10 mouse cellular contexts compared by ENCODE assay signal in the genomic region with DNA sequence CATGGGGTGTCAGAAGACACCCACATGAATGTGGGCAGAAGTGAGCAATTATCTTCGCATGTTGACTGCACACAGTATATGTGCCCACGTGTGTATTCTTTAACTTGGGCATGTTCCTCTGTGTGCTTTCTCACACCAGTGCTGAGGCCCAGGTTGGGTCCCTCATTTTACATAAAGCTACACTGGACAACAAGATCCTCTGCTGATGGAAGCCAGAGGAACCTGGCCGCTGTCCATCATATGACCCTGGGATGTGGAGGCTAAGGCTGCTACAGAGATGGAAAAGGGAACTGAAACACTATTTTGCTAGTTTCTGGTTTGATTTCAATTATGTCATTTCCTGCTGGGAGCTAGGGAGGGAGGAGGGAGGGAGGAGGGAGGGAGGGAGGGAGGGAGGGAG.
DNase-seq lines count a peak whose midpoint lies in the region; ATAC-seq and TF ChIP-seq lines count a peak whose summit lies in the region.
"Had no signal": no experiment of that assay in that cellular context is flagged by ENCODE, and none has a peak within 500 bp of the region (broad histone marks: within the 10 kb centered on the region; RNA-seq: fewer than 3 reads in every experiment).

No protein-coding gene starts in this region.

- no peak overlapping the region for H3K27ac ChIP-seq in lung, postnatal 0 days (ENCODE audit: low read length)
- H3K27ac ChIP-seq in stomach, embryonic 16.5 days (ENCODE audit: low read length): peak overlapping the region; percentile 72

- TF ChIP-seq POLR2A in lung, adult 2 months (IDR thresholded peaks at IDR 0.05; ENCODE audit: borderline replicate concordance, extremely low read depth, low read depth, low read length): no peak

- H3K27me3 ChIP-seq in lung, postnatal 0 days (replicated peaks; ENCODE audit: insufficient read depth, low read length): no peaks in the 10 kb centered on the region
- H3K27me3 ChIP-seq in stomach, embryonic 16.5 days (ENCODE audit: control insufficient read depth, insufficient read depth, low read length): no peaks in the 10 kb centered on the region
- H3K27me3 ChIP-seq: liver, embryonic 15.5 days had no signal

- intact Hi-C loops in gastrocnemius, postnatal 36 days (cut with DNase I): no loop called here

- H3K4me1 ChIP-seq in lung, postnatal 0 days (ENCODE audit: insufficient read depth, low read depth, low read length): peaks cover 23% of the 10 kb centered on the region
- peaks cover 20% of the 10 kb centered on the region for H3K4me1 ChIP-seq in lung, adult 2 months (ENCODE audit: control insufficient read depth, insufficient read depth, low read length)
- H3K4me1 ChIP-seq in stomach, embryonic 16.5 days (ENCODE audit: control insufficient read depth, insufficient read depth, low read length): peaks cover 51% of the 10 kb centered on the region

- TF ChIP-seq EP300 in lung, postnatal 0 days (IDR thresholded peaks at IDR 0.05): no peak

- WGBS in lung, postnatal 0 days: 85% methylated on average over 3 of the region's 3 CpGs
- 80% methylated on average over 3 of the region's 3 CpGs for WGBS in lung, adult 2 months
- 83% methylated on average over 3 of the region's 3 CpGs for WGBS in stomach, embryonic 16.5 days

- ATAC-seq in lung, postnatal 0 days: no peak
- no peak for ATAC-seq in stomach, embryonic 16.5 days (ENCODE audit: insufficient read depth, low FRiP score)
- ATAC-seq: inflammation-experienced regulatory T-cells, adult 6 months had no signal

- no peak overlapping the region for H3K4me3 ChIP-seq in lung, postnatal 0 days (ENCODE audit: low read depth, low read length)
- no peak overlapping the region for H3K4me3 ChIP-seq in lung, adult 2 months (replicated peaks; ENCODE audit: extremely low read depth, low read depth, low read length)
- H3K4me3 ChIP-seq in stomach, embryonic 16.5 days (replicated peaks; ENCODE audit: low read length): no peak overlapping the region
- H3K4me3 ChIP-seq: liver, embryonic 15.5 days had no signal

- DNase-seq in gastrocnemius, adult 18-20 months (ENCODE audit: low spot score): peak; percentile 26
- DNase-seq in gastrocnemius, postnatal 36 days: no peak
- peak; percentile 46 for DNase-seq in lung, postnatal 0 days (ENCODE audit: low spot score)
- DNase-seq in lung, adult 2 months: no peak
- peak; percentile 52 for DNase-seq in heart, postnatal 4 days
- DNase-seq in retina, postnatal 1 day: no peak
- DNase-seq in right cerebral cortex, postnatal 36 days (ENCODE audit: low spot score in 2 of 2): no peak

- TF ChIP-seq CTCF in lung, postnatal 0 days (IDR thresholded peaks at IDR 0.05): no peak
- TF ChIP-seq CTCF in lung, adult 2 months (IDR thresholded peaks at IDR 0.05; ENCODE audit: insufficient read depth, low read length): no peak

- no peaks in the 10 kb centered on the region for H3K36me3 ChIP-seq in lung, postnatal 0 days (ENCODE audit: insufficient read depth, low read length)
- no peaks in the 10 kb centered on the region for H3K36me3 ChIP-seq in stomach, embryonic 16.5 days (ENCODE audit: control insufficient read depth, insufficient read depth, low read length)
- H3K36me3 ChIP-seq: liver, embryonic 15.5 days had no signal

- no peak overlapping the region for H3K9ac ChIP-seq in lung, postnatal 0 days (replicated peaks; ENCODE audit: low read depth)
- H3K9ac ChIP-seq in stomach, embryonic 16.5 days (ENCODE audit: low read length): no peak overlapping the region
- H3K9ac ChIP-seq: liver, embryonic 15.5 days had no signal

- H3K9me3 ChIP-seq in lung, postnatal 0 days (ENCODE audit: low read length): no peaks in the 10 kb centered on the region
- H3K9me3 ChIP-seq in stomach, embryonic 16.5 days (replicated peaks; ENCODE audit: control insufficient read depth, low read length): no peaks in the 10 kb centered on the region
- H3K9me3 ChIP-seq: liver, embryonic 15.5 days had no signal

- no peak overlapping the region for H3K4me2 ChIP-seq in lung, postnatal 0 days (replicated peaks; ENCODE audit: low read depth, low read length)
- H3K4me2 ChIP-seq in stomach, embryonic 16.5 days (ENCODE audit: low read depth, low read length): no peak overlapping the region
- H3K4me2 ChIP-seq: liver, embryonic 15.5 days had no signal

Comparison
In these comparisons a context has a peak if more than half of its experiments do, and no peak if none do; other contexts are left out.
1. DNase-seq: peak in gastrocnemius, adult 18-20 months (single experiment), lung, postnatal 0 days (single experiment) and heart, postnatal 4 days (single experiment); none in gastrocnemius, postnatal 36 days (0 of 2), lung, adult 2 months (single experiment), retina, postnatal 1 day (single experiment) and right cerebral cortex, postnatal 36 days (0 of 2).